Mouse (Mus musculus): ENCODE data around the gene Gm27027. TPM values are rescaled to one million over a fixed set of nuclear protein-coding genes. Genes with fewer than 3 reads are reported as not detected.

The Gm27027 gene
- total RNA-seq, 2 experiments from 2014 or later: not detected

- no peak for DNase-seq
- intact Hi-C loops (cut with DNase I): no loop called here
Measured at GRCm38 (mm10) chr2:93944855-93945254, 51.3 kb downstream of the Gm27027 start.

GRCm38 (mm10) chr2:93944099-93944498 lies 52.1 kb downstream of the Gm27027 start:
- intact Hi-C loops (cut with DNase I): no loop called here
- no peak for DNase-seq

GRCm38 (mm10) chr2:93941670-93942069 lies 54.5 kb downstream of the Gm27027 start:
- DNase-seq: no peak
- intact Hi-C loops (cut with DNase I): no loop called here

- intact Hi-C loops (cut with DNase I): no loop called here
- no peak for DNase-seq
Measured at GRCm38 (mm10) chr2:93938534-93938933, 57.6 kb downstream of the Gm27027 start.

- DNase-seq: no peak
- intact Hi-C loops (cut with DNase I): no loop called here
Measured at GRCm38 (mm10) chr2:93928866-93929265, 67.3 kb downstream of the Gm27027 start.

GRCm38 (mm10) chr2:93927701-93928437 lies 68.3 kb downstream of the Gm27027 start:
- DNase-seq: no peak
- intact Hi-C loops (cut with DNase I): no loop called here

DNA sequence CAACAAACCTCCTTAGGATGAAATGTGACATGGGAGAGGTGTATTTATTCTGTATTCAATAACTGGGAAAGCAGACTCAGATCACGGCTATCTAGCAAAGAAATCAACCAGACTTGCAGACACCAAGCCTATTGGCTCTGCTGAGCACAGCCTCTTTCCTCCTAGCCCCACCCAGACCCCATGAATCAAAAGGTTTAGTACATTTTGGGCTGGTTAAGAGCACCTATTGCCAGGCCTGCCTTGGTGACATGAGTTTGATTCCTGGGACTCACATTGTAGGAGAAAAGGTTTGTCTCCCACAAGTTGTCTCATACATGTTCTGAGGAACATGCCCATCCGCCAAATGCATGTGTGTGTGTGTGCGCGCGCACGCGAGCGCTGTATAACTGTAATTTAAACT lies 70.0 kb downstream of the Gm27027 start:
- intact Hi-C loops (cut with DNase I): no loop called here
- no peak for DNase-seq

DNA sequence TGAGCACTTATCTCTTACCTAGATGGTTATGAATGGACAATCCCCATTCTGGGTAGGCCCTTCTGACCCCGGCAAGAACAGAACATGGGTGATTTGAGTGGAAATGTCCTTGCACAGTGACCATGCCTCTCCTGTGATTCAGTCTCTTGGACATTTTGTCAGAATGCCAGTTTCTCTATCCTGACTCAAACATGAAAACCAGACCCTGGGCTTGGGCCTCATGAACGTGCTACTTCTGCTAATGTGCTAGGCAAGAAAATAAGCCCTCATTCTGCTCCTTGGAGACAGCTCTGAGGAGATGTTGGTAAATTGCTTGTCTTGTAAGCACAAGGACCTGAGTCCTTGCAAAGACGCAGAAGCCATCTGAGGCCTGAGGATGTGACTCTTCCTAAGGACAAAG lies 77.1 kb downstream of the Gm27027 start:
- no peak for DNase-seq
- intact Hi-C loops (cut with DNase I): no loop called here

DNA sequence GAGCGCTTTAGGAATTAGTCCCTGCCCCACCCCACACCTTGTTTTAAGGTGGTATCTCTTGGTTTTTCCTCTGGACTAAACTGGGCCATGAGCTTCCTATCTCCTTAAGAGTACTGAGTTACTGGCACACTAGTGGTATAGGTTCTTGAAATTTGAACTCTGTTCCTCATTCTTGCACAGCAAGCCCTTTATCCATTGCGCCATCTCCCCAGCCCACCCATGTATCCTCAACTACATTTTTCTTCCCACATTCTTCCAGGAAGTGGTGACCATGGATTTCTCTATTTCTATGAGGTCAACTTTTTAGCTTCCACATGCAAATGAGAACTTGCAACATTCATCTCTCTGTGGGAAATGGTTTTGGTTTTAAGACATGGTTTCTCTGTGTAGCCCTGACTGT lies 82.6 kb downstream of the Gm27027 start:
- intact Hi-C loops (cut with DNase I): no loop called here

DNA sequence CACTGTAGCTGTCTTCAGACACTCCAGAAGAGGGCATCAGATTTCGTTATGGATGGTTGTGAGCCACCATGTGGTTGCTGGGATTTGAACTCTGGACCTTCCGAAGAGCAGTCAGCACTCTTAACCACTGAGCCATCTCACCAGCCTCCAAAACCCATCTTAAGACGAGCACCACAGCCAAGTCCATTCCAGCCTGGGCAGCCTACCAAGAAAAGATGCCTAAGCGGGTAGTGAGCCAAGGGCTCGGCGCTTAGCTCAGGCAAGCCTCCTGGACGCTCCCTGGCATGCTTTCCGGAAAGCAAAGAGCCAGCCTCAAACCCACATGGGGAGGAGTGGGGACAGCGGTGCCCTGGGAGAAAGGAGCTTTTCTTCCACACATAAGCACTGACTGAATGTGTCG lies 84.2 kb downstream of the Gm27027 start:
- peak; percentile 36 to 39 for DNase-seq
- intact Hi-C loops (cut with DNase I): no loop called here

More for the DNA sequence above, 82.6 kb downstream of the Gm27027 start:
- no peak for DNase-seq

DNA sequence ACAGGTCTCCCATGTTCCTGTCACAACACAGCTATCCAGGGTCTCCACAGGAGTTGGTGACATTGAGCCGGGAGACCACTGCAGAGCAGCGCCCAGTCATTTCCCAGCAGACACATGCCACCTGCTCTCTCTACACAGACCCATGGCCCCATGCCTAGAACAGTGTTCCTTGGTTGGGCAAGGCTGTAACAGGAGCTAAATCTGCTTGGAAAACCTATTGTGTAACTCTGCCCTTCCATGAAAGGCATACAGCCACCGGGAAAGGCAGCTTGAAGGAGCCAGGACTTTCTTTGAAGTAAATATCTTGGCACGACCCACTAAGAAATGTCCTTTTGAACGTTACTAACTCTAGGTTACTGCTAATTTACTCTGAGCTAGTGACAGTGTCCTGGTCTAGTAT lies 86.4 kb downstream of the Gm27027 start:
- peak in 1 of 2 experiments; percentile 19 for DNase-seq
- intact Hi-C loops (cut with DNase I): loop anchor here (5.0 kb wide), 1 partner anchor 48 kb away; the partner anchor contains the start of gene Gm13889

GRCm38 (mm10) chr2:93907519-93908294 lies 88.4 kb downstream of the Gm27027 start:
- DNase-seq: no peak
- intact Hi-C loops (cut with DNase I): loop anchor here (5.0 kb wide), 1 partner anchor 50 kb away; the partner anchor contains the start of gene Gm13889

Other genes with a start within 250 kb of the Gm27027 start
- 10 to 100 TPM; 40.4 to 44.1 TPM for gene Ext2, start 173.8 kb downstream of the Gm27027 start, total RNA-seq (2021)
- 1 to 10 TPM; 4.0 to 6.2 TPM for gene Accs, start 146.4 kb downstream of the Gm27027 start, total RNA-seq (2021)
- not detected for gene Accsl, start 127.2 kb downstream of the Gm27027 start, total RNA-seq (2021)
- gene Gm13889, start 39.2 kb downstream of the Gm27027 start, total RNA-seq (2021): 1 to 10 TPM; 8.4 to 9.7 TPM
- 10 to 100 TPM; 54.1 to 56.6 TPM for gene Alkbh3, start 14.5 kb upstream of the Gm27027 start, total RNA-seq (2021)
- gene Hsd17b12, start 161.6 kb upstream of the Gm27027 start, total RNA-seq (2021): 10 to 100 TPM; 18.4 to 19.2 TPM

Data from heart, postnatal 36 days (tissue).